Mouse (Mus musculus): ENCODE data around the gene Ttc30a1.

Gene Ttc30a1

DNA sequence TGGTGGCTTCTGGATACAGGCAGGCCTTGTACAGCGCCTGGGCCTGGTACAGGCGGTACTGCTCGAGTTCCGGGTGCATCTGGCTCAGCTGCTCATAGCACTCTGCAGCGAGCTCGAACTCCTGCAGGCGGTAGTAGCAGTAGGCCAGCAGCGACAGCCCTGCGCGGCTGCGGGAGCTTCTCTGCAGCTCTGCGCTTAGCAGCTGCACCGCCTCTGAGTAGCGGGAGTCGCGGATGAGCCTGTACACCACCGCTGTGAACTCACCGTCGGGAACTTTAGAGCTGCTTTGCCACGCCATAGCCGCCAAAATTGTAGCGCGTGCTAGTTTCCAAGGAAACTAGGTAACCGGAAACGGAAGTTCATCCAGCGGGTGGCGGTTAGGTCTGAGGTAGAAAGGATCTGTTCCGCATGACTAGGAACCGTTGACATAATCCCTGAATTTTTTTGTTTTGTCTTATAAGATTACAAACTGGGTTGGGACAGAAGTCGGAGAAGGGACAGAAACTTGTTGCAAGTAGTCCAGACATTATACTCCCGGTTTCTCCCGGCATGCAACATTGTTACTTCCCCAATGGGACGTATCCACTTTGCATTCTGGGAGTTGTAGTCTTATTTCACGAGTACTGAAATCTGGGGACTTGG is at the start of gene Ttc30a1:
Ttc30a1 (minus strand) TSS at position 528 of the 642 bp plus-strand sequence.
- DNase-seq (ENCODE audit: low spot score in 2 of 2) = peak; percentile 83 to 88

GRCm38 (mm10) chr2:76030080-76030479 is 48.3 kb upstream of the Ttc30a1 start:
- DNase-seq (ENCODE audit: low spot score in 2 of 2) = peak; percentile 76 to 81

GRCm38 (mm10) chr2:76029081-76029901 is 47.5 kb upstream of the Ttc30a1 start:
- DNase-seq (ENCODE audit: low spot score in 2 of 2) = peak; percentile 66 to 71

DNA sequence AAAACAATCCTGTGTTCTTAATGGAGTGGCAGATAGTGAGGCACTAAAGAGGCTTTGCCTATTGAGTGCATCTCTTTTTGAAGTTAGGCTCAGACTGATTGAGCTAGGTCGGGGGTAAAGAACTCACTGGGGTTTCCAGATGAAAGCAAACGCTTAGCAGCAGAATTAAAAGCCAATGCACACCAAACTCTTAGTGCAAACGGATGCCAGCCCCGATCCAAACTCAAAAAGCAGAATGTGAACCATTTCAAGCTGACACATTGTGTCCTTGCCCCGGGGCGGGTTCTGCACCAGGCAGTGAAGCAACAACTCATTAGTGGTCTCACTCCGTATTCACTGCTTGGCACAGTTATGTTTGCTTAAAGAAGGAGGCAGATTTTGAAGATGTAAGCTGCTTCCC is 35.1 kb upstream of the Ttc30a1 start:
- DNase-seq (ENCODE audit: low spot score in 2 of 2) = peak; percentile 43

- DNase-seq (ENCODE audit: low spot score in 2 of 2) = no peak
Measured at GRCm38 (mm10) chr2:76016136-76016535, 34.4 kb upstream of the Ttc30a1 start.

GRCm38 (mm10) chr2:76015460-76015859 is 33.7 kb upstream of the Ttc30a1 start:
- DNase-seq (ENCODE audit: low spot score in 2 of 2) = no peak

GRCm38 (mm10) chr2:76014659-76015058 is 32.9 kb upstream of the Ttc30a1 start:
- no peak for DNase-seq (ENCODE audit: low spot score in 2 of 2)

- no peak for DNase-seq (ENCODE audit: low spot score in 2 of 2)
Measured at GRCm38 (mm10) chr2:76006194-76006593, 24.4 kb upstream of the Ttc30a1 start.

- no peak for DNase-seq (ENCODE audit: low spot score in 2 of 2)
Measured at GRCm38 (mm10) chr2:76002899-76003298, 21.1 kb upstream of the Ttc30a1 start.

- DNase-seq (ENCODE audit: low spot score in 2 of 2) = peak; percentile 35 to 62
Measured at GRCm38 (mm10) chr2:76001392-76001791, 19.6 kb upstream of the Ttc30a1 start.

GRCm38 (mm10) chr2:75999636-76000035 is 17.9 kb upstream of the Ttc30a1 start:
- no peak for DNase-seq (ENCODE audit: low spot score in 2 of 2)

- DNase-seq (ENCODE audit: low spot score in 2 of 2) = peak; percentile 43 to 54
Measured at GRCm38 (mm10) chr2:75998692-75999091, 16.9 kb upstream of the Ttc30a1 start.

DNA sequence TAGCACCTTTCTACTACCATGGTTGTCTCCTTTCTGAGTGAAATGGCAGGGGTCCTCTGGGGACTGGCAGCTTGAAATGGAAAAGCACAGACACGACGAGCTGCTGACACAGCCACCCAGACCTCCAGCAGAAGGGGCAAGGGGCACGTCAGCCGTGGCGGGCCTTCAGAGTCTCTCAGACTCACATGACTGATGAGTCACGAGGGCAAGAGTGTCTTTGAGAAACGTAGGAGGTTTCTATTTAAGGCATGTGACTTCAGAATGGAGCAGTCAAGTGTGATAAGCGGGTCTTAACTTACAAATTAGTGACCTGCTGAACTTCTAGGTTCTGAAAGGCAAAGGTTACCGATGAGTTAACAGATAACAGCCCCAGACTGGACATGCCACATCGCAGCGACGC is 16.0 kb upstream of the Ttc30a1 start:
- no peak for DNase-seq (ENCODE audit: low spot score in 2 of 2)

GRCm38 (mm10) chr2:75994841-75995240 is 13.1 kb upstream of the Ttc30a1 start:
- DNase-seq (ENCODE audit: low spot score in 2 of 2) = no peak

DNA sequence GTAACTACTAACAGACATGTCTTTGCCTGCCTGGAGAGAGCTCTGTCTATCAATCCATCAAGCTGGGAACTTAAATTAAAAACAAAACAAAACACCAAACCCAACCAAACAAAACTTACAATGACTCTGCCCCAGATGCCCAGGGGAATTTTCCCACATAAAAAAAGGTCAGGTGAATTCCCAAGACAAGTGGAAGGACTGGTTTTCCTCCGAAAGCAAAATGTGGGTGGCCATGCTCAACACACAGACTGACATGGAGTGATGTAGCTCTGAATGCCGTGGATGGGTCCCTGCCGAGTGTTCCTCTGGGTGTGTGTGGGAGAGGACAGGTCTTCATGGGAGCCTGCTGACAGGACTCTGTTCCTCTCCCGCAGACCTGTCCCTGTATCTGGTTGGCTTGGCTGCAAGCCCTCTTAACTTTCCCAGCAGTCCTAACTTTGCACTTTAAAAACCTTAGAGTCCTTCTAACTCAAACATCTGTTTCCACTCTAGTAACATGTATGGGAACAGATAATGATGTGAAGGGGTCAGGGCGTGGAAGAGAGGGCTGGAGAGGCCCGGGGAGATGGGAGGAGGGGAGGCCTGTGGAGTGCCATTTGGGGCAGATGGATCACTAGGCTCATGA is 9.9 kb upstream of the Ttc30a1 start:
- DNase-seq (ENCODE audit: low spot score in 2 of 2) = no peak

- DNase-seq (ENCODE audit: low spot score in 2 of 2) = peak; percentile 50 to 74
Measured at GRCm38 (mm10) chr2:75990885-75991539, 9.2 kb upstream of the Ttc30a1 start.

DNA sequence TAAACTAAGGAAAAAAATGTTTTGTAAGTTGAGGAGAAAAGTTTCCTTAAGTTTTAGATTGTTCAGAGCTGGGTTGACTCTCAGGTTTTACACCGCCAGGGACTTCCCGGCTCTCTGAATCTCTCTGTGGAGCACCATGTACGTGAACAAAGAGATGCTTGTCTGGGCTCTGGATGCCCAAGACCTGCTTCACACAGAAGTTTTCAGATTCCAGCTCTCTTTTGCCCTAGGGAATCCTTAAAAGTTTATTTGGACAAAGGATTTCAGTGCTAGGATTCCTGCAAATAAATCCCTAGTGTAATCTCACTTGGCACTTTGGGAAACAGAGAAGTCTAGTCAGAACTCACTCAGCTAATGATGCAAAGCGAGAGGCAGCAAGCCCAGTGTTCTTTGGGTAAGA is 7.9 kb upstream of the Ttc30a1 start:
- no peak for DNase-seq (ENCODE audit: low spot score in 2 of 2)

DNA sequence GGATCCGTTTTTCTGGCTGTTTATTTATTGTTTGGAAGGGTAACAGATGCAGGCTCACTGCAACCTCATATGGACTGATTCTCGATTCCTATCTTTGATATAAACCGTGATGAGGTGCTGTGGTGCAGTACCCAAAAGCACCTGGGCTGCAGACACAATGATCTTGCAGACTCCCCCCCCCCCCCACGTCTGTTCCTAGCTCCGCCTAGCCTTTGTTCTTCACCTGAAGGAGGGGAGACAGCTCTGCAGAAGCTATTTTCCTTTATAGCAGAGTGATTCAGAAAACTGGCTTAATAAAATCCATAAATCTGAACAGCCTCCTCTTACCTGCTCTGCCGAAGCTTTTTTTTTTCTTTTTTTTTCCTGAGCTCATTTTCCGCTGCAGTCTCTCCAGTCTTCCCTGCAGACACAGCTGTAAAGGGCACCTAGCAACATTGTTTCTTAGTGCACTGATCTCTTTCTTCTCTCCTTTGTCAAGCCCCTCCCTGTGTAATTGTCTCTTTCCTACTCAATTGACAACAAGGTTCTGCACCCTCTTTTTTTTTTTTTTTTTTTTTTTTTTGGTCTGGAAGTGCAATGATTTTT is 7.1 kb upstream of the Ttc30a1 start:
- no peak for DNase-seq (ENCODE audit: low spot score in 2 of 2)

DNA sequence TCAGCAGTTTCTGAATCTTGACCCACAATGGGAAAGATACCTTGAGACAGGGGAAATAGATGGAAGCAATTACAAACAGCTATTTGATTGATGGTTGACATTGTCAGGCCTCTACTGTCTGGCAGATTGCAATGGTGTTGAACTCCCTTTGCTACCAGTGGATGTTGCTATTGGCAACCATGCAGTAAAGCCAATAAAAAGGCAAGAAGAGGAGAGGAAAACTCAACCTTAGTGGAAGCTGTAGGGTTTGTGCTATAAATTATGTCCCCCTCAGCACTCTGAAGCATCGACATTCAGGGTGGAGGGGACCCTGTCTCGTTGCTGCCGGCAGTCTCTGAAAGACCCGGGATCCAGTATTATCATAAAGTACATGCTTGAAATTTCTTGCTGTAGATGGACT is 6.6 kb upstream of the Ttc30a1 start:
- DNase-seq (ENCODE audit: low spot score in 2 of 2) = no peak

GRCm38 (mm10) chr2:75987739-75988138 is 6.0 kb upstream of the Ttc30a1 start:
- no peak for DNase-seq (ENCODE audit: low spot score in 2 of 2)

GRCm38 (mm10) chr2:75985124-75985523 is 3.4 kb upstream of the Ttc30a1 start:
- peak; percentile 83 to 86 for DNase-seq (ENCODE audit: low spot score in 2 of 2)

DNA sequence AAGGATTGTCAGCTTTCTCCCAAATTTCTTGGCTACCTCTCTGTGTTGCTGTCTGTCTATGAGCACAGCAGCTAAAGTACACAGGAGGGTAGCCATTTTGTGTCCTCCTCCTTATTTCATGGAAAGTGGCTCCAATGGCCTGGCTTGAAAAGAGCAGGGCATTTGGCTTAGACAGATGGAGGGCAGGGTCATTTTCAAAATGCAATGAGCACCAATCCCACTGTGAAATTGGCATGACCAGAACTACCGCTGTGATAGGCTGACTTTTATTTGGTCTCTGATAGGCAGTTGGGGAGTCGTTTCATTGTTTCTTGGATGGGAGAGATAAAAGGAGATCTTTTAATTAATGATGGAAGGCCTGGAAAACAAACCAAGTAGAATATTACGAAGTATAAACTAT is 2.1 kb upstream of the Ttc30a1 start:
- no peak for DNase-seq (ENCODE audit: low spot score in 2 of 2)

Measured in right cerebral cortex, postnatal 10 days (tissue).